Comparison of ENCODE assay signal across 11 mouse cellular contexts in genomic region chr9:107923956-107924355, GRCm38 (mm10). TPM values are rescaled to one million over a fixed set of nuclear protein-coding genes. Genes with fewer than 3 reads are reported as not detected.
A peak's percentile ranks its signal among the peaks of the same experiment; 100 is the strongest.
DNase-seq lines count a peak whose midpoint lies in the region; ATAC-seq and TF ChIP-seq lines count a peak whose summit lies in the region.
"Had no signal": no experiment of that assay in that cellular context is flagged by ENCODE, and none has a peak within 500 bp of the region (broad histone marks: within the 10 kb centered on the region; RNA-seq: fewer than 3 reads in every experiment).

No protein-coding gene starts in this region.

- H3K4me1 ChIP-seq in midbrain, embryonic 12.5 days, result peaks cover 17% of the 10 kb centered on the region

- H3K9me3 ChIP-seq in midbrain, embryonic 12.5 days, result no peaks in the 10 kb centered on the region

- intact Hi-C loops in gastrocnemius, adult 2 months (cut with DNase I), result no loop called here
- intact Hi-C loops in left cerebral cortex, postnatal 25 days (cut with DNase I), result no loop called here

- WGBS in midbrain, embryonic 12.5 days, result 41% methylated on average over 6 of the region's 6 CpGs

- no peaks in the 10 kb centered on the region for H3K36me3 ChIP-seq in midbrain, embryonic 12.5 days

- no peak overlapping the region for H3K4me2 ChIP-seq in midbrain, embryonic 12.5 days (replicated peaks)

- TF ChIP-seq CTCF in gastrocnemius, adult 2 months (IDR thresholded peaks at IDR 0.05), result no peak; the same call in 1 of the 2 replicates

- 0 out of 2 replicates have a peak, but pooled peaks have one; percentile 17 for ATAC-seq in frontal cortex, adult (ENCODE audit: low TSS enrichment)
- ATAC-seq in hematopoietic stem cell, adult 5-6 weeks (replicated peaks in 1 of 2; ENCODE audit: insufficient read depth in 1 of 2, low FRiP score in 2 of 2, low TSS enrichment in 1 of 2, low read depth in 1 of 2, poor library complexity in 2 of 2, severe bottlenecking in 2 of 2), result peak; percentile 65 to 74
- no peak for ATAC-seq in midbrain, embryonic 12.5 days (ENCODE audit: low FRiP score, low read depth)
- ATAC-seq in erythroblast, adult 5-6 weeks (replicated peaks; ENCODE audit: low FRiP score, poor library complexity, severe bottlenecking), result no peak

- H3K4me3 ChIP-seq in gastrocnemius, adult 2 months, result peak overlapping the region; percentile 40
- no peak overlapping the region for H3K4me3 ChIP-seq in midbrain, embryonic 12.5 days

- H3K27me3 ChIP-seq in midbrain, embryonic 12.5 days, result peaks cover 2% of the 10 kb centered on the region; the same call in 1 of the 2 replicates

- no peak for DNase-seq in frontal cortex, postnatal 25 days (ENCODE audit: low spot score in 2 of 2)
- peak; percentile 78 for DNase-seq in gastrocnemius, adult 2 months
- DNase-seq in left cerebral cortex, postnatal 25 days (ENCODE audit: low spot score in 2 of 2), result no peak
- no peak for DNase-seq in spleen, postnatal 36 days (ENCODE audit: low spot score in 2 of 2)
- DNase-seq: right cerebral cortex, postnatal 4 days had no signal

- no peak overlapping the region for H3K9ac ChIP-seq in midbrain, embryonic 12.5 days (replicated peaks)

- peak overlapping the region; percentile 75 for H3K27ac ChIP-seq in gastrocnemius, adult 2 months
- H3K27ac ChIP-seq in midbrain, embryonic 12.5 days (replicated peaks), result peak overlapping the region; percentile 30; the same call in 1 of the 2 replicates

RNA-seq across cellular contexts. Expression of gene Actl11, which starts 4.3 kb away (rescaled TPM):
- not detected for total RNA-seq in gastrocnemius, adult 2 months (2021)
- total RNA-seq in hematopoietic stem cell, adult 5-6 weeks (2017), result not detected in 2 replicates
- not detected in 2 replicates for polyA plus RNA-seq in midbrain, embryonic 12.5 days (2016; fragmentation: Nextera tagmentation; extraction: Ambion mirVana)
- total RNA-seq in left cerebral cortex, postnatal 25 days (2021), result not detected
- not detected in 2 replicates for total RNA-seq in erythroblast, adult 5-6 weeks (2015; ENCODE audit: low replicate concordance)
- not detected in 2 replicates for total RNA-seq in erythroblast, adult 5-6 weeks (2017; ENCODE audit: low replicate concordance)
- total RNA-seq: gastrocnemius, postnatal 36 days had no signal
- polyA plus RNA-seq: limb, embryonic 14.5 days had no signal

RNA-seq across cellular contexts. Expression of gene Camkv, which starts 11.5 kb away (rescaled TPM):
- under 1 TPM in 1 of 2 experiments, not detected in 1; 0.22 TPM for total RNA-seq in gastrocnemius, adult 2 months (2021)
- 0.25 and 0.38 TPM in 2 replicates for total RNA-seq in hematopoietic stem cell, adult 5-6 weeks (2017)
- polyA plus RNA-seq in midbrain, embryonic 12.5 days (2016; fragmentation: Nextera tagmentation; extraction: Ambion mirVana), result 12.6 and 12.8 TPM in 2 replicates
- 100 to 1,000 TPM; 352 to 354 TPM for total RNA-seq in left cerebral cortex, postnatal 25 days (2021)
- not detected in 2 replicates for total RNA-seq in erythroblast, adult 5-6 weeks (2015; ENCODE audit: low replicate concordance)
- total RNA-seq in erythroblast, adult 5-6 weeks (2017; ENCODE audit: low replicate concordance), result not detected in 2 replicates

RNA-seq across cellular contexts. Expression of gene Mst1r, which starts 17.3 kb away (rescaled TPM):
- under 1 TPM; 0.54 to 0.81 TPM for total RNA-seq in gastrocnemius, adult 2 months (2021)
- 0.25 TPM in 1 of 2 replicates, not detected in the other for total RNA-seq in hematopoietic stem cell, adult 5-6 weeks (2017)
- polyA plus RNA-seq in midbrain, embryonic 12.5 days (2016; fragmentation: Nextera tagmentation; extraction: Ambion mirVana), result 1.5 and 2.3 TPM in 2 replicates
- total RNA-seq in left cerebral cortex, postnatal 25 days (2021), result 1 to 10 TPM in 1 of 2 experiments, under 1 TPM in 1; 0.69 to 1.3 TPM
- not detected in 2 replicates for total RNA-seq in erythroblast, adult 5-6 weeks (2015; ENCODE audit: low replicate concordance)
- 0.43 TPM in 1 of 2 replicates, not detected in the other for total RNA-seq in erythroblast, adult 5-6 weeks (2017; ENCODE audit: low replicate concordance)

RNA-seq across cellular contexts. Expression of gene Traip, which starts 26.0 kb away (rescaled TPM):
- total RNA-seq in gastrocnemius, adult 2 months (2021), result under 1 TPM; 0.25 to 0.43 TPM
- total RNA-seq in hematopoietic stem cell, adult 5-6 weeks (2017), result 19.3 and 40.1 TPM in 2 replicates
- polyA plus RNA-seq in midbrain, embryonic 12.5 days (2016; fragmentation: Nextera tagmentation; extraction: Ambion mirVana), result 22.7 and 23.3 TPM in 2 replicates
- 10 to 100 TPM in 1 of 2 experiments, 1 to 10 TPM in 1; 9.5 to 14.9 TPM for total RNA-seq in left cerebral cortex, postnatal 25 days (2021)
- 2.5 and 4.4 TPM in 2 replicates for total RNA-seq in erythroblast, adult 5-6 weeks (2015; ENCODE audit: low replicate concordance)
- 12.5 and 15.2 TPM in 2 replicates for total RNA-seq in erythroblast, adult 5-6 weeks (2017; ENCODE audit: low replicate concordance)

RNA-seq across cellular contexts. Expression of gene Mon1a, which starts 36.0 kb away (rescaled TPM):
- 10 to 100 TPM in 1 of 2 experiments, 1 to 10 TPM in 1; 9.6 to 11.3 TPM for total RNA-seq in gastrocnemius, adult 2 months (2021)
- total RNA-seq in hematopoietic stem cell, adult 5-6 weeks (2017), result 11.5 and 12.3 TPM in 2 replicates
- 16.5 and 19.2 TPM in 2 replicates for polyA plus RNA-seq in midbrain, embryonic 12.5 days (2016; fragmentation: Nextera tagmentation; extraction: Ambion mirVana)
- 10 to 100 TPM; 22.2 to 25.4 TPM for total RNA-seq in left cerebral cortex, postnatal 25 days (2021)
- 2.5 and 4.4 TPM in 2 replicates for total RNA-seq in erythroblast, adult 5-6 weeks (2015; ENCODE audit: low replicate concordance)
- total RNA-seq in erythroblast, adult 5-6 weeks (2017; ENCODE audit: low replicate concordance), result 2.0 and 2.7 TPM in 2 replicates

Comparison
In these comparisons a context has a peak if more than half of its experiments do, and no peak if none do; other contexts are left out.
1. ATAC-seq: peak in frontal cortex, adult (single experiment) and hematopoietic stem cell, adult 5-6 weeks (2 of 2); none in midbrain, embryonic 12.5 days (single experiment) and erythroblast, adult 5-6 weeks (single experiment).
2. RNA of gene Camkv, which starts 11.5 kb away (total RNA-seq): 352 to 354 TPM in left cerebral cortex, postnatal 25 days; 0.25 to 0.38 TPM in hematopoietic stem cell, adult 5-6 weeks, 0.22 TPM in gastrocnemius, adult 2 months and not detected in erythroblast, adult 5-6 weeks; every median in the first group is over 100 times any median in the second.